Mouse (Mus musculus) hindbrain, embryonic 13.5 days (tissue): ENCODE measurements around the gene Peli1. TPM values are rescaled to one million over a fixed set of nuclear protein-coding genes. Genes with fewer than 3 reads are reported as not detected.
"Not testable (repeated sequence)": the region's sequence is repeated elsewhere in the genome, so short reads cannot be mapped to it uniquely, and the experiment has no call there.

Experiments used
- ATAC-seq: fragments of 200-750 bp; cut with Nextera tagmentation; 2 replicates; pipeline ENCODE4 v1.8.0; 2017; ENCODE audit warnings: moderate TSS enrichment; ENCODE audit not compliant: low FRiP score
- H3K27ac ChIP-seq: fragments of 300-500 bp; sonication (generic); 2 replicates; pipeline ENCODE4 v1.5.1; 2015; ENCODE audit warnings: inconsistent platforms, mild to moderate bottlenecking, moderate library complexity
- H3K27me3 ChIP-seq: fragments of 300-500 bp; sonication (generic); 2 replicates; pipeline ENCODE4 v1.6.1; 2015; ENCODE audit warnings: mild to moderate bottlenecking, inconsistent platforms
- H3K36me3 ChIP-seq: fragments of 300-500 bp; sonication (generic); 2 replicates; pipeline ENCODE4 v1.6.1; 2015; ENCODE audit warnings: mild to moderate bottlenecking, inconsistent platforms
- H3K4me1 ChIP-seq: fragments of 300-500 bp; sonication (generic); replicated peaks from 2 replicates; pipeline ENCODE4 v1.6.1; 2015; ENCODE audit warnings: inconsistent platforms
- H3K4me2 ChIP-seq: fragments of 300-500 bp; sonication (generic); 2 replicates; pipeline ENCODE4 v1.6.1; 2015; ENCODE audit warnings: inconsistent platforms, mild to moderate bottlenecking, moderate library complexity
- H3K4me3 ChIP-seq: fragments of 300-500 bp; sonication (generic); 2 replicates; pipeline ENCODE4 v1.5.1; 2015; ENCODE audit warnings: mild to moderate bottlenecking, inconsistent platforms
- H3K9ac ChIP-seq: fragments of 300-500 bp; sonication (generic); 2 replicates; pipeline ENCODE4 v1.6.1; 2015; ENCODE audit warnings: mild to moderate bottlenecking, inconsistent platforms
- H3K9me3 ChIP-seq: fragments of 300-500 bp; sonication (generic); 2 replicates; pipeline ENCODE4 v1.6.1; 2016; ENCODE audit warnings: inconsistent platforms
- WGBS: fragments of 180-500 bp; shearing (Covaris S2); methylation state at CpG from one replicate; pipeline ENCODE4 v1.1.7; 2015; 5-methylcytosine and 5-hydroxymethylcytosine counted together
- polyA plus RNA-seq: library from polyadenylated mRNA; unstranded; fragments of >200 nt; fragmentation: Nextera tagmentation; extraction: Ambion mirVana; gene quantifications from 2 replicates; pipeline ENCODE4 v1.2.1, GENCODE M21; 2015

Gene Peli1
- polyA plus RNA-seq, 1 experiment from 2014 or later, result 87.1 TPM

DNA sequence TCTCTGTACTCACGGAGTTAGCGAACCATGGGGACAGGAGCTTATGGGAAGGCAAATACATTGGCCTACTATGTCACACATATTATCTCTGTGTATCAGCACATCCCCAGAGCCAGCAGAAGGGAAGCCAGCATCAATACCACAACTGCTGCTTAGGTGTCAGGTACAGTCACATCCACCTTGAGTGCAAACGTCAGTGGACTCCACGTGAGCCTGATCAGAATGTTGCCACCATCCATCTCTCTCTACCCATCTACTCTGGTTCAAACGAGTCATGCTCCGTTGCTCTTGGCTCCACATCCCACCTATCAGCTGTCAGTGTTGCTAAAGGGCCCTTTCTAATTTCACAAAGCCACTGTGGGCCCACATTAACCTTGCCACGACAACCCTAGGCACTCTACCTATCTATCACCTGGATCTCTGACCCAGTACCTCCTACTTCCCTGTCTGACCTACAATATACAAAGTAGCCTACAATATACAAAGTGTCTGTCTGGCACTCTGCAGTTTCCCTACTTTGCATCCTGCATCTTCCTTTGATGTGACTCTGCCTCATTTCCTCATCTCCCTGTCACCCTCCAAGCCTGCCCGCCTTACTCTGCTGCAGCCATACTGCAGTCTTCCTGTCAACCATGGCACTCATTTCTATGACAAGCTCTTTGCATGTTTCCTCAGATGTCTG is 73.4 kb downstream of the Peli1 start:
- ATAC-seq, result no peak
- Histone ChIP-seq H3K27ac (no peak overlapping the region), H3K9ac (no peak overlapping the region), H3K36me3 (no peaks in the 10 kb centered on the region), H3K4me1 (peaks cover 19% of the 10 kb centered on the region), H3K4me3 (no peak overlapping the region), H3K27me3 (no peaks in the 10 kb centered on the region), H3K9me3 (no peaks in the 10 kb centered on the region), H3K4me2 (no peak overlapping the region)
- WGBS, result 57% methylated on average over 8 of the region's 8 CpGs

DNA sequence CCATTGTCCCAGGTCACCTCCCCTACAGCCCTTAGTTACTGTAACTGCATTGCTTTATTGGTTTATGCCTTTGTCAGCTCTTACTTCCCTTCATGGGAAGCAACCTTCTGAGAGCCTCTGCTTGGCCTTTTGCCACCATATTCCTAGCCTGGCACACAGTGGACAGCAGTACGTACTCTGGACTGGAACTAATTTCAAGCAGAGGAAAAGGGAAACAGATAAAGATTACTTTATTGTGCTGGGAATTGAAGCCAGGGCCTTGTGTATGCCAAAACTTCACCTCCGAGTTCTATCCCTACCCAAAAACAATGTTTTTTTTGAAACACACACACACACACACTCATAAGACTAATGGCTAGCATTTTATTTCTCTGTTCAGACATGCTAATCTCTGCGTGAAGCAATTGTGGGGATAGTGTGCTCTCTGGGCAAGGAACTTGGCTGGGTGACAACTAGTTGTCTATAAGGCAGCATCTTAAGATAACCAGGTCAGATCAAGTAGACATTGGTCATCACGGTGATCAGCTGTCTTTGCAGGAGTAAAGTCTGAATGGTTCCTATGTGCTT is 74.0 kb downstream of the Peli1 start:
- no peak overlapping the region for H3K4me3 ChIP-seq
- no peaks in the 10 kb centered on the region for H3K27me3 ChIP-seq
- ATAC-seq, result no peak
- H3K36me3 ChIP-seq, result no peaks in the 10 kb centered on the region
- no peaks in the 10 kb centered on the region for H3K9me3 ChIP-seq
- H3K4me2 ChIP-seq, result no peak overlapping the region
- H3K9ac ChIP-seq, result no peak overlapping the region
- 79% methylated on average over 4 of the region's 4 CpGs for WGBS
- H3K4me1 ChIP-seq, result peaks cover 19% of the 10 kb centered on the region
- H3K27ac ChIP-seq, result no peak overlapping the region

DNA sequence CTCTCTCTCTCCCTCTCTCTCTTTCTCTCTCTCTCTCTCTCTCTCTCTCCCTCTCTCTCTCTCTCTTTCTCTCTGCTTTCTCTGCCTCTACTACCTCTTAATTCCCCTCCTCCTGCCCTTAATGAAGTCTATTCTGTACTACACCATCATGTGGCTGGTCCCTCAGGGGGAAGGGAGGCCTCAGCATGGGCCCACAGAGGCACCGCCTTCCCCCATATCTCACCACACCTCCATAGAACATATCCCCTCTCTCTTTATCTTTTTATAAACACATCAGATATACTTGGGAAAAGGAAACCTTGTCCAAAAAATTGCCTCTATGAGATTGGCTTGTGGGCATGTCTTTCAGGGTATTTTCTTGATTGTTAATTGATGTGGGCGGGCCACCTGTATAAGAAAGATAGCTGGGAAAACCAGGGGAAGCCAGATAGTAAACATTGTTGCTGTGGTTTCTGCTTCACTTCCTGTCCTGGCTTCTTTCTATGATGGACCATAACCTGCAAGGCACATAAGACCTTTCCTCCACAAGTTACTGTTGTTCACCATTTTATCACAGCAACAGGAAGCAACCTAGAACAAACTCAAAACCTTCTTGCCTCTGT is 75.5 kb downstream of the Peli1 start:
- peaks cover 19% of the 10 kb centered on the region for H3K4me1 ChIP-seq
- 92% methylated on average over 2 of the region's 2 CpGs for WGBS
- no peak overlapping the region for H3K4me3 ChIP-seq
- H3K27me3 ChIP-seq, result no peaks in the 10 kb centered on the region
- H3K27ac ChIP-seq, result no peak overlapping the region
- no peak overlapping the region for H3K9ac ChIP-seq
- H3K4me2 ChIP-seq, result no peak overlapping the region
- no peaks in the 10 kb centered on the region for H3K36me3 ChIP-seq
- ATAC-seq, result no peak
- no peaks in the 10 kb centered on the region for H3K9me3 ChIP-seq

DNA sequence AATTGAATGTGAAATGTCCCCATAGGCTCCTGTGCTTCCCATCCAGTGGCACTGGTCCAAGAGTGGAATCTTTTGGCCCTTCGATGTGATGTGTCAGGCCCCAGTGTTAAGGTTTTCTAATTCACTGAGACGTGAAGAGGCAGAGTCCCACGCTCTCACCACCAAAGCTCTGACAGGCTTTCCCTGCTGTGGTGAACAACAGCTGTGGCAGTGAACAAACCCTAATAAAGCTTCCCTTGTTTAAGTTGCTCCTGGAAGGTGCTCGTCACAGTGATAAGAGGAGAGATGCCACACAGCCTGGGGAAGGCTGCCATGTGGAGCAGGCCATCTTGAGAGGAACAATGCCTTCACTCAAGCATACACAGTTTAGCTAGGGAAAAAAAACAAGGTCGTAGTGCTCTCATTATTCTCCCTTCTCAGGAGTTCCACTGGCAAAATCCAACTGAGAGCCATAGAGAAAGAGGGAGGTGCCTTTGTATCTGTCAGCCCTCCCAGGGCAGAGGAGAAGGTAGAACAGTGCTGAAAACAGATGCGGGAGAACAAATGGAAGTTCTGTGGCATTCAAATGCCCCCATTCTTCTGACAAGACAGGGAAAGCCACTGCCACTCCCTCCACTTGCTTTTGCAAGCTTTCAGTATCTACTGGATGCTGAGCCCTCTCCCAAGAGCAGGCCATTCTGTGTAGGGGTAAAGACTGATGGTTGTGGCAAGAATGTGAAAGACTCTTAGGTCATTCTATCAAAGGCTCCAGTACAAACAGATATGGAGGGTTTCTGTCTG is 77.9 kb downstream of the Peli1 start:
- Histone ChIP-seq H3K36me3 (no peaks in the 10 kb centered on the region), H3K27me3 (no peaks in the 10 kb centered on the region), H3K4me2 (no peak overlapping the region), H3K4me3 (no peak overlapping the region), H3K9ac (no peak overlapping the region), H3K27ac (no peak overlapping the region), H3K4me1 (peaks cover 9% of the 10 kb centered on the region), H3K9me3 (no peaks in the 10 kb centered on the region)
- WGBS, result 22% methylated on average over 6 of the region's 6 CpGs
- ATAC-seq, result no peak

DNA sequence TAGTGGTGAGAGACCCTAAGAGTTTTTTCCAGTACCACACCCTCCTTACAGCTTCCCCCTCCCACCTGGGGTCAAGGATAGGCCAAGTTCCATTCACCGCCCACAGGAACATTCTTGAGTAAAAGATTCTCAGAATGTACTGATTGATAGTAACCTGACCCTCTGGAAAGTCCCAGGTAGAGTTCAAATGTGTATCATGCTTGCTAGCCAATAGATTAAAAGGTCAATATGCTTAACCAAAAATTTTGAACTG is 78.4 kb downstream of the Peli1 start:
- H3K36me3 ChIP-seq, H3K27me3 ChIP-seq, H3K27ac ChIP-seq, H3K4me1 ChIP-seq, H3K4me2 ChIP-seq, ATAC-seq, H3K9me3 ChIP-seq, H3K4me3 ChIP-seq, H3K9ac ChIP-seq: not testable (repeated sequence)
- WGBS, result 86% methylated on average over 1 of the region's 1 CpGs

DNA sequence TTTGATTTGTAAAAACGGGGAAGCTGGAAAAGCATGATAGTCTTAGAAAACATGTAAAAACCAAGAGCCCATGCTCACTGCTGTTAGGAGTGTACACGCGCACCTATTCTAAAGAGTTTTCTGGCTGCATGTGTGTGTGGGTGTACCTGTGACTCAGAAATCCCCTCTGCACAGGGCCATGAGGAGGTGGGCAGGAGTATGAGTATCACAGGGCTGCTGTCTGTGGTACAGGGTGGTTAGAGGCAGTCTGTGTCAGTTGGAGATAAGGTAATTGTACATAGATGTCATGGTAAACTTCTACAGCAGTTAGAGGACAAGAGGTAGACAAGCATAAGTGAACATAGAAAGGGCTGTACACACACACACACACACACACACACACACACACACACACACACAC is 81.2 kb downstream of the Peli1 start:
- Histone ChIP-seq H3K9me3 (no peaks in the 10 kb centered on the region), H3K27ac (no peak overlapping the region), H3K9ac (no peak overlapping the region), H3K4me2 (no peak overlapping the region), H3K36me3 (no peaks in the 10 kb centered on the region), H3K4me3 (no peak overlapping the region), H3K27me3 (no peaks in the 10 kb centered on the region), H3K4me1 (no peaks in the 10 kb centered on the region)
- no peak for ATAC-seq
- WGBS, result 95% methylated on average over 3 of the region's 3 CpGs

DNA sequence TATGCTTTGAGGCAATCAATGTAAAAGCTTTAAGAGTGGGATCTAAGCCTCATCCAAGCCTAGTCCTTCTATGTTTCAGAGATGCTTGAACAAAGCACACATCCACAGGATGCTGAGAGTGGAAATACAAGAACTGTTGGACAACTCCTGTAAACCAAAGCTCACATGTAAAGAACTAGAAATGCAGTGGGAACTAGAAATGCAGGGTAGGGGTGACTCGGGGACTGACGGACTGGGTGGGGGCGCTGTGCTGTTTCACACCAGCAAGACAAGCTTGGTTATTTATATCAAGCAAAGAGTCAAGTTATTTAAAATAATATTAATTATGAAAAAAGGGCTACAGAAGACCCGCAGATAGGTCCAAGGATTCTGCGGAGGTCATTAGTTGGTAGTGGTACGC is 82.8 kb downstream of the Peli1 start:
- no peak overlapping the region for H3K9ac ChIP-seq
- H3K27me3 ChIP-seq, result no peaks in the 10 kb centered on the region
- 96% methylated on average over 6 of the region's 6 CpGs for WGBS
- no peak overlapping the region for H3K4me2 ChIP-seq
- H3K36me3 ChIP-seq, result no peaks in the 10 kb centered on the region
- no peaks in the 10 kb centered on the region for H3K9me3 ChIP-seq
- H3K27ac ChIP-seq, result no peak overlapping the region
- H3K4me3 ChIP-seq, result no peak overlapping the region
- H3K4me1 ChIP-seq, result no peaks in the 10 kb centered on the region
- ATAC-seq, result no peak

DNA sequence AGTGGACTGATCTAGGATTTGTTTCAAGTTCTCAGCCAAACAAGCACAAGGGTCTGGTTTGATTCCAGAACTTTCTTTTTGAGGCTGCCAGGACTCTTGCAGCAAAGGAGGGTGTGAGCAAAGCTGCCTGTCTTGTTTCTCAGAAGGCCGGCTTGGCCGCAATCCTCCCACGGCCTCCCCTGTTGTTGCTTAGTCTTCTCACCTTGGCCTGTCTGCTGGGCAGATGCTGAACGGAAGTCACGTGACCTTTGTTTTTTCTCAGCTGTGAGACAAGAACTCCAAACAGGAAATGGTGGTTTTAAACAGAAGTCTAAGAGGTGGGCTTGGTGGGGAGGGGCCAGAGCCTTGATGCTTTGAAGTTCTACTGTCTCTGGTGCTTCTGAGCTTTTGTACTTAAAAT is 83.3 kb downstream of the Peli1 start:
- Histone ChIP-seq H3K27ac (no peak overlapping the region), H3K4me3 (no peak overlapping the region), H3K4me2 (no peak overlapping the region), H3K4me1 (no peaks in the 10 kb centered on the region), H3K36me3 (no peaks in the 10 kb centered on the region), H3K9me3 (no peaks in the 10 kb centered on the region), H3K27me3 (no peaks in the 10 kb centered on the region), H3K9ac (no peak overlapping the region)
- 71% methylated on average over 5 of the region's 5 CpGs for WGBS
- ATAC-seq, result no peak

DNA sequence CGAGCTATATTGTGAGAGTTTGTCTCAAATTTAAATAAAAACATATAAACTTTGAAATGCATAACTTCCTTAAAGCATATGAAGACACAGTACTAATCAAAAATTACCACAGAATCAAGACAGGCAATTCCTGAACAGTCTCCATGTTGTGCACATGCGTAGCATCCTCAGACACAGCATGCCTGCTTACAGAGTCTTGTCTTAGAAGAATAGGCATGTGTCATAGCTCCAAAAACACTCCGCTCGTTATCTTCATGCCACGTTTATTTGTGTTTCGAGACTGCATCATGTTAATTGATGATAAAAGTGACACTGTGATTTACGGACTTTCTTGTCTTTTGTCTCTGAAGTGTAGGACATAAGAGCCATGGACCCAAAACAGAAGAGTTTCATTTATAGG is 84.0 kb downstream of the Peli1 start:
- ATAC-seq, result no peak
- Histone ChIP-seq H3K9me3 (no peaks in the 10 kb centered on the region), H3K27ac (no peak overlapping the region), H3K27me3 (no peaks in the 10 kb centered on the region), H3K4me1 (no peaks in the 10 kb centered on the region), H3K4me3 (no peak overlapping the region), H3K4me2 (no peak overlapping the region), H3K9ac (no peak overlapping the region), H3K36me3 (no peaks in the 10 kb centered on the region)
- 86% methylated on average over 7 of the region's 7 CpGs for WGBS

DNA sequence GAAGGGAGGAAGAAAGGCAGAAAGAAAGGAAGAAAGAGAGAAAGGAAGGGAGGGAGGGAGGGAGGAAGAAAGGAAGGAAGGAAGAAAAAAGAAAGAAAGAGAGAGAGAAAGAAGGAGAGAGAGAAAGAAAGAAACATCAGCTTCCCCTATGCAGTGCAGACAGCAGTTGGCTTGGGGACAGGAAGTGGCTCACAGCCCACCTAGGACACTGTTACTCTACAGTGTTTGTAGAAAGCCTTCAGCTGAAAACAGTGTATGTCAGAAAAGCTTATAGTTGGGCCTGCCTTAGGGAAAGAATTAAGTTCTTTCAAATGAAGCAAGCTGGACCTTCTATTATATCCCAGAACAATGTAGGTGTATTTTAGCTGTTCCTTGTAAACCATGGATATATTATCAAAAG is 85.4 kb downstream of the Peli1 start:
- Histone ChIP-seq H3K4me3 (no peak overlapping the region), H3K4me1 (no peaks in the 10 kb centered on the region), H3K27ac (no peak overlapping the region), H3K36me3 (no peaks in the 10 kb centered on the region), H3K9ac (no peak overlapping the region), H3K4me2 (no peak overlapping the region), H3K27me3 (no peaks in the 10 kb centered on the region), H3K9me3 (no peaks in the 10 kb centered on the region)
- ATAC-seq, result no peak

DNA sequence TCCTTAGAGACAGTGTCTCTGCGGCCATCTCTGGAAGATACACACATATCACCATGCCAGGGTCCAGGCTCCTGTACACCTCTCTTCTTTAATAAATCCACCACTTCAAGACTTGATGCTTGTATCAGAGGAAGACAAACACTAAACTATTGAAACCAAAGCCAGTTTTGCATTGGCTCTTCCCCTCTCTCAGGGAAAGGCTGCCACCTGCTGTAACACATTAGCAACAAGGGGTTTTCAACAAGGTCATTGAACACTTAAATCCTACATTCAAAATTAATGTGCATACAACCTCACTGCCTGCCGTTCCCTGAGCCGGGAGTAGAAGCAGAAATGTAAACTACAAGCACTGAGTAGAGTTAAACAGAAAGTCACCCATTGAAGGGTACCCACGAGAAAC is 87.3 kb downstream of the Peli1 start:
- Histone ChIP-seq H3K9ac (no peak overlapping the region), H3K4me2 (no peak overlapping the region), H3K4me1 (no peaks in the 10 kb centered on the region), H3K9me3 (no peaks in the 10 kb centered on the region), H3K27me3 (no peaks in the 10 kb centered on the region), H3K27ac (no peak overlapping the region), H3K36me3 (no peaks in the 10 kb centered on the region), H3K4me3 (no peak overlapping the region)
- ATAC-seq, result 0 out of 2 replicates have a peak, but pooled peaks have one; percentile 17
- WGBS, result 65% methylated on average over 4 of the region's 4 CpGs

DNA sequence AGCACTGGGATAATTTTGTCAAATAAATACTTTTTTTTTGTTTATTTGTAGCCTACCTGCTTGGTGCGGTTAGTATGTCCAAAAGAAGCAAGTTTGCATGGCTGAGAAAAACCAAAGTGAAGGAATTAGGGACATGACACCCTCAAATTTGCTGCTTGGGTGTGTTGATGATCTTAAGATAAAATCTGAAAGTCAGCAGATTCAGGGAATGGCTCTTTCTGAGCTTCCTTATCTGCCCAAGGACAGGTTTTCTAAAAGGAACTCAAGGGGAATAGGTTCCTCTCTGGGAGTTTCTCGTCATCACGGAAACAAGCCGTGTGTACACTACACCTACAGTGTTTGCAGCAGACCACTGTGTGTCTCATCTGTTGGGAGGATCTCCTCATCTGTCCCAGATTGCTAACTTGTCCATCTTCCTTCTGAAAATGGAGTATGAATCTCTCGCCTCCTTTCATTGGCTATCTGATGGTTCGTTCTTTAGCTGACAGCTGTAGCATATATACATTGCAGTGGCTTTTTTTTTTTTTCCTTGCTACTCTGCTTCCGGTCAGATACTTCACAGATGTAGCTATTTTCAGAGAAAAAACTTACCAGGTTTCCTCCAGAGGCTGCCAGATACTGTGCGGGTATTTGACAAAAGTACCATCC is 88.0 kb downstream of the Peli1 start:
- Histone ChIP-seq H3K36me3 (no peaks in the 10 kb centered on the region), H3K4me3 (no peak overlapping the region), H3K27ac (no peak overlapping the region), H3K9ac (no peak overlapping the region), H3K27me3 (no peaks in the 10 kb centered on the region), H3K4me2 (no peak overlapping the region), H3K9me3 (no peaks in the 10 kb centered on the region), H3K4me1 (no peaks in the 10 kb centered on the region)
- ATAC-seq, result no peak
- WGBS, result 91% methylated on average over 8 of the region's 8 CpGs
